ENCODE assay signal across 15 mouse cellular contexts in genomic region chr1:64105181-64105646, GRCm38 (mm10). TPM values are rescaled to one million over a fixed set of nuclear protein-coding genes. Genes with fewer than 3 reads are reported as not detected.
DNase-seq lines count a peak whose midpoint lies in the region; ATAC-seq and TF ChIP-seq lines count a peak whose summit lies in the region.
"Had no signal": no experiment of that assay in that cellular context is flagged by ENCODE, and none has a peak within 500 bp of the region (broad histone marks: within the 10 kb centered on the region; RNA-seq: fewer than 3 reads in every experiment).

No protein-coding gene starts in this region.

- no peak overlapping the region for H3K9ac ChIP-seq in lung, embryonic 14.5 days
- H3K9ac ChIP-seq in intestine, embryonic 16.5 days (ENCODE audit: low read depth, low read length): 0 out of 2 replicates have a peak overlapping the region, but pooled peaks have one; percentile 27
- H3K9ac ChIP-seq in stomach, embryonic 14.5 days (replicated peaks; ENCODE audit: low read depth, low read length): no peak overlapping the region
- H3K9ac ChIP-seq: heart, embryonic 15.5 days; hindbrain, embryonic 14.5 days; limb, embryonic 12.5 days; midbrain, embryonic 15.5 days had no signal

- ATAC-seq in frontal cortex, adult (ENCODE audit: low TSS enrichment): peak; percentile 69
- no peak for ATAC-seq in lung, embryonic 14.5 days (ENCODE audit: insufficient read depth)
- ATAC-seq in intestine, embryonic 16.5 days: peak; percentile 93
- peak; percentile 53; the same call in 1 of the 2 replicates for ATAC-seq in stomach, embryonic 14.5 days (ENCODE audit: insufficient number of reproducible peaks, insufficient read depth, low FRiP score, low read depth)

- 58% methylated on average over 7 of the region's 7 CpGs for WGBS in lung, embryonic 14.5 days
- WGBS in lung, adult 2 months: 62% methylated on average over 7 of the region's 7 CpGs
- WGBS in intestine, embryonic 16.5 days: 54% methylated on average over 7 of the region's 7 CpGs
- 73% methylated on average over 7 of the region's 7 CpGs for WGBS in stomach, embryonic 14.5 days

- TF ChIP-seq POLR2A in lung, adult 2 months (IDR thresholded peaks at IDR 0.05; ENCODE audit: borderline replicate concordance, extremely low read depth, low read depth, low read length): no peak

- no peak for DNase-seq in frontal cortex, postnatal 10 days (ENCODE audit: low spot score in 2 of 2)
- DNase-seq in lung, embryonic 14.5 days: no peak
- no peak for DNase-seq in lung, adult 2 months
- DNase-seq in right cerebral cortex, postnatal 14 days: no peak
- no peak for DNase-seq in MN1 (ENCODE audit: low spot score)
- DNase-seq: cerebellum, adult 11 months; kidney, adult 9 months had no signal

- H3K36me3 ChIP-seq in lung, embryonic 14.5 days (ENCODE audit: insufficient read depth): peaks cover 6% of the 10 kb centered on the region
- H3K36me3 ChIP-seq in intestine, embryonic 16.5 days (ENCODE audit: control insufficient read depth, insufficient read depth, low read length): no peaks in the 10 kb centered on the region
- no peaks in the 10 kb centered on the region for H3K36me3 ChIP-seq in stomach, embryonic 14.5 days (ENCODE audit: control insufficient read depth, insufficient read depth, low read length)

- H3K27ac ChIP-seq in lung, embryonic 14.5 days (ENCODE audit: low read depth): peak overlapping the region; percentile 59; the same call in 1 of the 2 replicates
- H3K27ac ChIP-seq in intestine, embryonic 16.5 days (ENCODE audit: low read length): peak overlapping the region; percentile 89
- H3K27ac ChIP-seq in stomach, embryonic 14.5 days (ENCODE audit: low read length): peak overlapping the region; percentile 15; the same call in 1 of the 2 replicates
- H3K27ac ChIP-seq: heart, embryonic 15.5 days; hindbrain, embryonic 14.5 days; limb, embryonic 12.5 days; midbrain, embryonic 15.5 days had no signal

- H3K4me2 ChIP-seq in lung, embryonic 14.5 days: no peak overlapping the region
- H3K4me2 ChIP-seq in intestine, embryonic 16.5 days (ENCODE audit: low read depth, low read length): peak overlapping the region; percentile 26; the same call in 1 of the 2 replicates
- no peak overlapping the region for H3K4me2 ChIP-seq in stomach, embryonic 14.5 days (replicated peaks; ENCODE audit: low read depth, low read length)
- H3K4me2 ChIP-seq: heart, embryonic 15.5 days; hindbrain, embryonic 14.5 days; limb, embryonic 12.5 days; midbrain, embryonic 15.5 days had no signal

- no peak for TF ChIP-seq CTCF in lung, embryonic 14.5 days (IDR thresholded peaks at IDR 0.05; ENCODE audit: low read depth)
- TF ChIP-seq CTCF in lung, adult 2 months (IDR thresholded peaks at IDR 0.05; ENCODE audit: insufficient read depth, low read length): no peak

- H3K4me1 ChIP-seq in lung, embryonic 14.5 days (ENCODE audit: insufficient read depth): peaks cover 6% of the 10 kb centered on the region; the same call in 1 of the 2 replicates
- H3K4me1 ChIP-seq in lung, adult 2 months (ENCODE audit: control insufficient read depth, insufficient read depth, low read length): peaks cover 19% of the 10 kb centered on the region
- H3K4me1 ChIP-seq in intestine, embryonic 16.5 days (ENCODE audit: control insufficient read depth, insufficient read depth, low read length): peaks cover 12% of the 10 kb centered on the region
- H3K4me1 ChIP-seq in stomach, embryonic 14.5 days (ENCODE audit: control insufficient read depth, insufficient read depth, low read length): peaks cover 12% of the 10 kb centered on the region

- no peaks in the 10 kb centered on the region for H3K27me3 ChIP-seq in lung, embryonic 14.5 days (ENCODE audit: insufficient read depth, low read length)
- H3K27me3 ChIP-seq in intestine, embryonic 16.5 days (replicated peaks; ENCODE audit: control insufficient read depth, insufficient read depth, low read length): no peaks in the 10 kb centered on the region
- H3K27me3 ChIP-seq in stomach, embryonic 14.5 days (ENCODE audit: control insufficient read depth, insufficient read depth, low read length): no peaks in the 10 kb centered on the region
- H3K27me3 ChIP-seq: heart, embryonic 15.5 days; limb, embryonic 12.5 days; midbrain, embryonic 15.5 days had no signal

- H3K9me3 ChIP-seq in lung, embryonic 14.5 days (ENCODE audit: low read depth, low read length): no peaks in the 10 kb centered on the region
- H3K9me3 ChIP-seq in intestine, embryonic 16.5 days (ENCODE audit: control insufficient read depth, low read length): no peaks in the 10 kb centered on the region
- no peaks in the 10 kb centered on the region for H3K9me3 ChIP-seq in stomach, embryonic 14.5 days (ENCODE audit: control insufficient read depth, low read depth, low read length)
- H3K9me3 ChIP-seq: forebrain, embryonic 10.5 days; heart, embryonic 15.5 days; limb, embryonic 12.5 days; midbrain, embryonic 15.5 days had no signal

- no peak overlapping the region for H3K4me3 ChIP-seq in lung, embryonic 14.5 days (ENCODE audit: low read depth, low read length)
- H3K4me3 ChIP-seq in lung, adult 2 months (replicated peaks; ENCODE audit: extremely low read depth, low read depth, low read length): no peak overlapping the region
- H3K4me3 ChIP-seq in intestine, embryonic 16.5 days (ENCODE audit: low read length): no peak overlapping the region
- H3K4me3 ChIP-seq in stomach, embryonic 14.5 days (ENCODE audit: low read depth, low read length): no peak overlapping the region
- H3K4me3 ChIP-seq: forebrain, embryonic 10.5 days; heart, embryonic 15.5 days; limb, embryonic 12.5 days; midbrain, embryonic 15.5 days had no signal

RNA-seq across cellular contexts. Expression of gene Klf7, which starts 16.9 kb away (rescaled TPM):
- polyA plus RNA-seq in lung, embryonic 14.5 days (2014; fragmentation: Nextera tagmentation; extraction: Ambion mirVana): 17.7 and 19.8 TPM in 2 replicates
- 26.7 and 32.3 TPM in 2 replicates for polyA plus RNA-seq in lung, adult 2 months (2012; rRNA removed)
- 21.9 and 24.9 TPM in 2 replicates for polyA plus RNA-seq in intestine, embryonic 16.5 days (2015; fragmentation: Nextera tagmentation; extraction: Ambion mirVana)
- 24.6 and 31.2 TPM in 2 replicates for polyA plus RNA-seq in stomach, embryonic 14.5 days (2014; fragmentation: Nextera tagmentation; extraction: Ambion mirVana)

Comparison
In these comparisons a context has a peak if more than half of its experiments do, and no peak if none do; other contexts are left out.
1. H3K27ac ChIP-seq: peak in every context shown above with its lines; median percentile 89 in intestine, embryonic 16.5 days; 59 in lung, embryonic 14.5 days; 15 in stomach, embryonic 14.5 days.